Mouse (Mus musculus) small intestine, adult 2 months (tissue): ENCODE results near the gene 1810009A15Rik.

Experiments
- CTCF ChIP-seq: fragments of 200-500 bp; IDR thresholded peaks from 2 replicates; pipeline ENCODE4 v1.5.1; 2012; ENCODE audit warnings: low read depth, mild to moderate bottlenecking, control low read depth, inconsistent platforms, low read length, moderate library complexity, mixed read lengths; ENCODE audit not compliant: insufficient replicate concordance, insufficient read length; ENCODE audit errors: extremely low read depth
- POLR2A ChIP-seq: fragments of 200-500 bp; IDR thresholded peaks from 2 replicates; pipeline ENCODE4 v1.6.1; 2012; ENCODE audit warnings: low read depth, mild to moderate bottlenecking, control low read depth, inconsistent platforms, low read length, moderate library complexity

GRCm38 (mm10) chr19:8936736-8937135 is 48.1 kb downstream of the 1810009A15Rik start:
- no peak for TF ChIP-seq CTCF
- TF ChIP-seq POLR2A = no peak
